Mouse (Mus musculus) erythroblast, embryonic 14.5 days (primary cell): ENCODE measurements around the gene Nars2. TPM values are rescaled to one million over a fixed set of nuclear protein-coding genes. Genes with fewer than 3 reads are reported as not detected.

Experiments used
- H3K27me3 ChIP-seq: 2 replicates; pipeline ENCODE4 v1.6.1; 2012; ENCODE audit warnings: inconsistent platforms; ENCODE audit not compliant: control insufficient read depth
- H3K36me3 ChIP-seq: 2 replicates; pipeline ENCODE4 v1.6.1; 2012; ENCODE audit warnings: mild to moderate bottlenecking, inconsistent platforms; ENCODE audit not compliant: control insufficient read depth
- H3K4me1 ChIP-seq: 2 replicates; pipeline ENCODE4 v1.6.1; 2012; ENCODE audit warnings: inconsistent platforms; ENCODE audit not compliant: control insufficient read depth
- H3K4me3 ChIP-seq: replicated peaks from 2 replicates; pipeline ENCODE3; 2012; ENCODE audit warnings: moderate library complexity, mild to moderate bottlenecking, inconsistent platforms
- H3K9me3 ChIP-seq: 2 replicates; pipeline ENCODE4 v1.6.1; 2012; ENCODE audit warnings: low read length, inconsistent platforms, mixed read lengths; ENCODE audit not compliant: control insufficient read depth
- GATA1 ChIP-seq: IDR thresholded peaks from 2 replicates; pipeline ENCODE4 v1.6.1; 2012; ENCODE audit warnings: low read length, inconsistent platforms, mixed read lengths
- TAL1 ChIP-seq: IDR thresholded peaks from 3 replicates; pipeline ENCODE4 v1.6.1; 2012; ENCODE audit warnings: low read length, inconsistent platforms, mixed read lengths
- polyA plus RNA-seq: library from polyadenylated mRNA; stranded (reverse); fragments of >175 nt; gene quantifications from 2 replicates; pipeline ENCODE4 v1.2.3, GENCODE M21; 2012

The Nars2 gene
- polyA plus RNA-seq, 1 experiment = 0.23 TPM

GRCm38 (mm10) chr7:97079651-97080365, 128.5 kb downstream of the Nars2 start:
- Histone ChIP-seq H3K27me3 (no peaks in the 10 kb centered on the region), H3K4me1 (peaks cover 30% of the 10 kb centered on the region), H3K9me3 (no peaks in the 10 kb centered on the region), H3K36me3 (no peaks in the 10 kb centered on the region), H3K4me3 (no peak overlapping the region)
- TF ChIP-seq TAL1 (no peak), GATA1 (no peak)

DNA sequence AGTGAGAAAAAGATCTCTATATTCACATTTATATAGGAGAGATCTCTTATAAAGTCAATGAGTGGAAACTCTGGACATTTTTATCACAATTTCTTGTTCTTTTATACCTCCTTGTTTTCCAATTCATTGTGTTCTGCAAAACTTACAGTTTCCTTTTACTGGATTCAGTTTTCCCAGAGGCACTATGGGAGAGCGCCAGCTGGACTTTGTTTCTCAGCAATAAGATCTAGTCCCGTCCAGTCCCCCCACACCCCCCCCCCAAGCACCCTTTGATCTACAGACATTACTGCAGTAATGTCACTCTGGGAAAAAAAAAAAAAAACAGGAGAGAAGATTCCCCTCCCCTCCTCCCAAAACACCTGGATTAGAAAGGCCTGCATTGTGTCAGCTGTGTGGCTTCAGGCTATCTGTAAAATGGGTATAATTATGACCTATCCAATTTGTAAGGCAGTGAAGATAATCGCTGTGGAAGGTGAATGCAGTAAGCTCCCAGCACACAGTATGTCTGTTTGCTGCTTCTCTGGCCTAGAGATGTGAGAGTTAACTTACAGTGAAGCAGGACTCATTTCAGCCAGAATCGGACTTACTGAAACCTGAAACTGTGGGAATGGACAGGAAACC, 129.4 kb downstream of the Nars2 start:
- peak overlapping the region; percentile 82 for H3K4me3 ChIP-seq
- peaks cover 30% of the 10 kb centered on the region for H3K4me1 ChIP-seq
- TF ChIP-seq TAL1 = no peak
- no peak for TF ChIP-seq GATA1
- H3K9me3 ChIP-seq = no peaks in the 10 kb centered on the region
- no peaks in the 10 kb centered on the region for H3K27me3 ChIP-seq
- no peaks in the 10 kb centered on the region for H3K36me3 ChIP-seq

DNA sequence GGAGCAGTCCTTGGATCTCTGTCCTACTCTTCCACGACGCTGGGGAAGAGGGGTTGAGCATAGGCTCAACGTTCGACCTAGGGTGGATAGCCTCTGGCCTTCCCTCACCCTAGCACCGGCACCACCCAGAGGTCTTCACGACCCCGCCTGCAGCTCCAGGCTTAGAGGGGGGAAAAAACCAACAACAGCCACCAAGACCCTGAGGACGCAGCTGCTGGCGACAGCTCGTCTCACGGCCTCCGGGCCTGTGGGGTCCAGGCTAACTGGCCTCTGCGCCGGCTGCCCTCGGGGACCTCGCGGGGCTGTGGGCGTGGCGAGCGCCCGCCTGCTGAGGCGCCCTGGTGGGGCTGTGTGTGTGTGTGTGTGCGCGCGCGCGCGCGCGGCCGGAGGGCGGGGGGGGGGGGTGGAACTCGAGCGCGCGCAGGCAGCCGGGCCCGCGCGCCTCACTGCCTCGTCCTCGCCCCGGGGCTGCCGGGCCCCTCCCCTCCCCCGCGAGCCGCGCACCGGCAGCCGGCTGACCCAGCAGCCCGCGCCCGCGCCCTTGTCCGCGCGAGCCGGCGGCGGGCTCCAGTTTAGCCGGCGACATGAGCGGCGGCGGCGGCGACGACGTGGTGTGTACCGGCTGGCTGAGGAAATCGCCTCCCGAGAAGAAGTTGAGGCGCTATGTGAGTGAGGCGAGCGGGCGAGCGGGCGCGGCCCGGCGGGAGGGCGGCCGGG, 130.1 kb downstream of the Nars2 start, which contains the start of gene Gab2:
TSS of gene Gab2 (plus strand) at position 345 of the 717 bp plus-strand sequence.
- H3K9me3 ChIP-seq = no peaks in the 10 kb centered on the region
- TF ChIP-seq TAL1 = no peak
- TF ChIP-seq GATA1 = no peak
- H3K36me3 ChIP-seq = no peaks in the 10 kb centered on the region
- H3K27me3 ChIP-seq = no peaks in the 10 kb centered on the region
- peak within 1 kb of the TSS; percentile 82 for H3K4me3 ChIP-seq
- H3K4me1 ChIP-seq = peaks cover 30% of the 10 kb centered on the region

GRCm38 (mm10) chr7:97081959-97082218, 130.6 kb downstream of the Nars2 start:
- Histone ChIP-seq H3K4me1 (peaks cover 32% of the 10 kb centered on the region), H3K36me3 (no peaks in the 10 kb centered on the region), H3K27me3 (no peaks in the 10 kb centered on the region), H3K9me3 (no peaks in the 10 kb centered on the region), H3K4me3 (peak overlapping the region; percentile 82)
- TF ChIP-seq GATA1 = no peak
- no peak for TF ChIP-seq TAL1

- Histone ChIP-seq H3K4me1 (peaks cover 32% of the 10 kb centered on the region), H3K9me3 (no peaks in the 10 kb centered on the region), H3K4me3 (peak overlapping the region; percentile 82), H3K36me3 (no peaks in the 10 kb centered on the region), H3K27me3 (no peaks in the 10 kb centered on the region)
- no peak for TF ChIP-seq GATA1
- TF ChIP-seq TAL1 = no peak
Observed at GRCm38 (mm10) chr7:97082219-97083101, 131.2 kb downstream of the Nars2 start.

DNA sequence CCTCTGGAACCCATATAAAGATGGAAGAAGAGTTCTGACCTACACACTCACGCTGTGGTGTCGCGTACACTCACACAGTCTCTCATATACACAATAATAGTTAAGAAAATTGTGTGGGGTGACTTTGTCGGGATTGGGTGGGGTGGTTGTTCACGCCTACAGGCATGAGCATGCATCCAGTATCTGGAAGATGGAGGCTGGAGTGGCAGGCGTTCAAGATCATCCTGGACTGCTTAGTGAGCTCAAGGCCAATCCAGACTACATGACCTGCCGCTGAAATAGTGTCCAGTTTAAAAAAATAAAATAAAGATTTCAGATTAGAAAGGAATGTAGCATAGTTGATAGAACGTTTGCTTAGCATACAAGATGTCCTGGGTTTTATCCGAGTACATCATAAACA, 132.3 kb downstream of the Nars2 start:
- H3K4me1 ChIP-seq = peaks cover 32% of the 10 kb centered on the region
- H3K36me3 ChIP-seq = no peaks in the 10 kb centered on the region
- no peaks in the 10 kb centered on the region for H3K27me3 ChIP-seq
- H3K4me3 ChIP-seq = no peak overlapping the region
- no peaks in the 10 kb centered on the region for H3K9me3 ChIP-seq
- TF ChIP-seq TAL1 (no peak), GATA1 (no peak)

- TF ChIP-seq GATA1 (no peak), TAL1 (no peak)
- no peaks in the 10 kb centered on the region for H3K36me3 ChIP-seq
- no peaks in the 10 kb centered on the region for H3K27me3 ChIP-seq
- H3K4me1 ChIP-seq = peaks cover 31% of the 10 kb centered on the region
- H3K4me3 ChIP-seq = no peak overlapping the region
- H3K9me3 ChIP-seq = no peaks in the 10 kb centered on the region
Observed at GRCm38 (mm10) chr7:97084181-97084580, 132.9 kb downstream of the Nars2 start.

DNA sequence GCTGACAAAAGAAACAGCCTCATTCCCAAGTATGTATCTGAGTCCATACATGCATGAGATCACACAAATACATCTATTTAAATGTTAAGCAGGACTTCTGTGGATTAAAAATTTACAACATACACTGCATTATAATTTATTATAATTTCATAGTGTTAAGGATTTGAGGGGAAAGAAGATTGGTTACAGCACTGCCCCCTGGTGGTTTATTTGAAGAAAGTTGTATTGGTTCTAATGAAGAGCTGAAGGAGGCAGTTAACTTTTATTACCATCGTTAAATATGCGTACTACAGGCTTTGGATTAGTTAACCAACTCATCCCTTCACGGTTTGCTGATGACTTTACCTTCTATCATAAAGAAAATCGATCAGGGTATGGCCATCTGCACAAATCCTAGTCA, 134.0 kb downstream of the Nars2 start:
- no peak for TF ChIP-seq TAL1
- no peak for TF ChIP-seq GATA1
- no peaks in the 10 kb centered on the region for H3K36me3 ChIP-seq

DNA sequence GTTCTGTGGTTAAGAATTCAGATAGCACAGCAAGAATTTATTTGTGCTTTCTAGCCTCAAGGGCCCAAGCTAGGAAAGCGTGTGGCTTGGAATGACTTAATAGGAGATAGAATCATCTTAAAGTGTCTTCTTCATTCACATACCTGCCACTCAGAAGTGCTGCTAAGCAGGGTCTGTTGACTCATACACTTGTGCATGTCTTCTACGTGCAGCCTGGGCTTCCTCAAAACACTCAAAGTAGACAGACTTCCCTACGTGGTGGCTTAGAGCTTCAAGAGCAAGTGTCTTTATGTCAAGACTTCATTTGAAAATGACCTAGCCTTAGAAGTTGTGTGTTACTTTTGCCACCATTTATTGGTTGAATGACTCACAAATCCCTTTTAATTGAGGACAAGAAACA, 142.9 kb downstream of the Nars2 start:
- Histone ChIP-seq H3K4me1 (no peaks in the 10 kb centered on the region), H3K27me3 (no peaks in the 10 kb centered on the region), H3K4me3 (no peak overlapping the region), H3K9me3 (no peaks in the 10 kb centered on the region), H3K36me3 (no peaks in the 10 kb centered on the region)
- TF ChIP-seq GATA1 (no peak), TAL1 (no peak)

More for the DNA sequence above, 134.0 kb downstream of the Nars2 start:
- peaks cover 30% of the 10 kb centered on the region for H3K4me1 ChIP-seq
- no peak overlapping the region for H3K4me3 ChIP-seq
- H3K9me3 ChIP-seq = no peaks in the 10 kb centered on the region
- H3K27me3 ChIP-seq = no peaks in the 10 kb centered on the region
